Mouse (Mus musculus) layer of hippocampus, adult 8-10 months (tissue): ENCODE data around the gene Morn2. TPM values are rescaled to one million over a fixed set of nuclear protein-coding genes. Genes with fewer than 3 reads are reported as not detected.
"Not testable (repeated sequence)": the region's sequence is repeated elsewhere in the genome, so short reads cannot be mapped to it uniquely, and the experiment has no call there.

Source experiments
- DNase-seq, 2 experiments: peaks; one replicate each; pipeline ENCODE4 v3.0.0; 2022; ENCODE audit warnings: low spot score in 2 of 2
- total RNA-seq, 4 experiments: library from RNA; stranded (reverse); gene quantifications; 2 replicates each; pipeline ENCODE4 v1.2.4; 2022

Morn2 gene
- 10 to 100 TPM; 13.1 to 24.6 (median 16.8) TPM for total RNA-seq

- DNase-seq: peak; percentile 94 to 97
These were observed at the start of gene Morn2, which contains the start of gene Dhx57 for GRCm38 (mm10) chr17:80290074-80290657. TSS of gene Morn2 (plus strand) at chr17:80290203. TSS of gene Dhx57 (minus strand) at chr17:80290476.

- DNase-seq: no peak
These were observed 48.4 kb upstream of the Morn2 start for GRCm38 (mm10) chr17:80241594-80241993.

GRCm38 (mm10) chr17:80243116-80243515, 46.9 kb upstream of the Morn2 start:
- no peak for DNase-seq

- no peak for DNase-seq
These were observed 37.1 kb upstream of the Morn2 start for GRCm38 (mm10) chr17:80252757-80253525.

- no peak for DNase-seq
These were observed 35.6 kb upstream of the Morn2 start for GRCm38 (mm10) chr17:80254421-80254820.

GRCm38 (mm10) chr17:80255208-80255607, 34.8 kb upstream of the Morn2 start:
- no peak for DNase-seq

- no peak for DNase-seq
These were observed 22.9 kb upstream of the Morn2 start for GRCm38 (mm10) chr17:80267065-80267464.

- no peak for DNase-seq
These were observed 21.9 kb upstream of the Morn2 start for GRCm38 (mm10) chr17:80268151-80268550.

GRCm38 (mm10) chr17:80270622-80271021, 19.4 kb upstream of the Morn2 start:
- not testable (repeated sequence) for DNase-seq

GRCm38 (mm10) chr17:80278255-80278654, 11.7 kb upstream of the Morn2 start:
- DNase-seq: no peak

- DNase-seq: no peak
These were observed 10.5 kb upstream of the Morn2 start for GRCm38 (mm10) chr17:80279340-80280070.

- DNase-seq: no peak
These were observed 5.6 kb upstream of the Morn2 start for GRCm38 (mm10) chr17:80284446-80284845.

- no peak for DNase-seq
These were observed 2.0 kb upstream of the Morn2 start for GRCm38 (mm10) chr17:80288012-80288411.

GRCm38 (mm10) chr17:80289280-80290073, 526 bp upstream of the Morn2 start:
- DNase-seq: no peak

- DNase-seq: peak in 1 of 2 experiments; percentile 32
These were observed 1.1 kb downstream of the Morn2 start for GRCm38 (mm10) chr17:80291148-80291547.

- no peak for DNase-seq
These were observed 5.3 kb downstream of the Morn2 start for GRCm38 (mm10) chr17:80295258-80295657.

- DNase-seq: no peak
These were observed 8.8 kb downstream of the Morn2 start for GRCm38 (mm10) chr17:80298844-80299243.

GRCm38 (mm10) chr17:80307251-80307650, 17.2 kb downstream of the Morn2 start, which contains the start of gene Arhgef33:
TSS of gene Arhgef33 (plus strand) at chr17:80307407.
- DNase-seq: no peak

GRCm38 (mm10) chr17:80311761-80312160, 21.8 kb downstream of the Morn2 start:
- no peak for DNase-seq

GRCm38 (mm10) chr17:80312405-80312804, 22.4 kb downstream of the Morn2 start:
- DNase-seq: no peak

- DNase-seq: no peak
These were observed 32.2 kb downstream of the Morn2 start for GRCm38 (mm10) chr17:80322228-80322627.
